Mouse (Mus musculus) erythroblast, embryonic 14.5 days (primary cell): ENCODE results near the gene Pam. TPM values are rescaled to one million over a fixed set of nuclear protein-coding genes. Genes with fewer than 3 reads are reported as not detected.

ENCODE experiments used
- H3K27me3 ChIP-seq: 2 replicates; pipeline ENCODE4 v1.6.1; 2012; ENCODE audit warnings: inconsistent platforms; ENCODE audit not compliant: control insufficient read depth
- H3K36me3 ChIP-seq: 2 replicates; pipeline ENCODE4 v1.6.1; 2012; ENCODE audit warnings: mild to moderate bottlenecking, inconsistent platforms; ENCODE audit not compliant: control insufficient read depth
- H3K4me1 ChIP-seq: 2 replicates; pipeline ENCODE4 v1.6.1; 2012; ENCODE audit warnings: inconsistent platforms; ENCODE audit not compliant: control insufficient read depth
- H3K4me3 ChIP-seq: replicated peaks from 2 replicates; pipeline ENCODE3; 2012; ENCODE audit warnings: moderate library complexity, mild to moderate bottlenecking, inconsistent platforms
- H3K9me3 ChIP-seq: 2 replicates; pipeline ENCODE4 v1.6.1; 2012; ENCODE audit warnings: low read length, inconsistent platforms, mixed read lengths; ENCODE audit not compliant: control insufficient read depth
- GATA1 ChIP-seq: IDR thresholded peaks from 2 replicates; pipeline ENCODE4 v1.6.1; 2012; ENCODE audit warnings: low read length, inconsistent platforms, mixed read lengths
- TAL1 ChIP-seq: IDR thresholded peaks from 3 replicates; pipeline ENCODE4 v1.6.1; 2012; ENCODE audit warnings: low read length, inconsistent platforms, mixed read lengths
- polyA plus RNA-seq: library from polyadenylated mRNA; stranded (reverse); fragments of >175 nt; gene quantifications from 2 replicates; pipeline ENCODE4 v1.2.3, GENCODE M21; 2012

Pam gene
- polyA plus RNA-seq, 1 experiment = 0.12 TPM

DNA sequence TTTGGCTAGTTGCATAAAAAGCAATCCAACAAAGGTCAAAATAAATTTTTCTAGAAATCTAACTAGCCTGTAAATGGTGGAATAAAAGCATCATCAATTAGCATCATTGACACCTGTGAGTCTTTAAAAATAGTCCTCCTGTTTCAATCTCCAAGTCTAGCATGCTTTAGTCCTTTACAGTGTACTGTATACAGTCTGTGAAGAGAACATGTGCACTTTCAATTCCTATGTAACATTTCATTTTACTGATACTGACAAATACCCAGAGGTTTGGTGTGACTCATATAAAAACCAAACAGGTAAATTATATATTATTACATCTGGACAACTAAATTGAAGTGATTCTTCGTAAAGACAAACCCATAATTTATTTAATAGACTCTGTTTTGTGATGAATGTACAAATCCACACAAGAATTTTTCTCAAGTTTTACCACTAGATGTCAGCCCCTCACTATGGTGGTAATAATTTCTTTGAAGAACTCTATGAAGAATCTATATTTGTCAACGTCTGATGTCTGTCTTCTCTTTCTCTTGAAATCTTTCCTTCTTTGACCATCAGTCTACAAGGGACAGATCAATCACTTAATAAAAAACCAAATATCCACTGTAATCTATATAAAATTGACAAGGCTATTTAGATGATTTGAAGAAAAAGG lies 286.1 kb downstream of the Pam start:
- no peaks in the 10 kb centered on the region for H3K9me3 ChIP-seq
- TF ChIP-seq GATA1 (no peak), TAL1 (no peak)
- H3K27me3 ChIP-seq = no peaks in the 10 kb centered on the region
- no peak overlapping the region for H3K4me3 ChIP-seq
- H3K36me3 ChIP-seq = no peaks in the 10 kb centered on the region
- no peaks in the 10 kb centered on the region for H3K4me1 ChIP-seq

- H3K36me3 ChIP-seq = no peaks in the 10 kb centered on the region
- H3K4me3 ChIP-seq = no peak overlapping the region
- no peak for TF ChIP-seq GATA1
- TF ChIP-seq TAL1 = no peak
- H3K27me3 ChIP-seq = no peaks in the 10 kb centered on the region
- H3K9me3 ChIP-seq = no peaks in the 10 kb centered on the region
- no peaks in the 10 kb centered on the region for H3K4me1 ChIP-seq
Measured at GRCm38 (mm10) chr1:97804520-97804919, 290.9 kb downstream of the Pam start.

GRCm38 (mm10) chr1:97802207-97802902 lies 293.1 kb downstream of the Pam start:
- no peaks in the 10 kb centered on the region for H3K9me3 ChIP-seq
- no peaks in the 10 kb centered on the region for H3K27me3 ChIP-seq
- H3K4me3 ChIP-seq = no peak overlapping the region
- H3K4me1 ChIP-seq = no peaks in the 10 kb centered on the region
- H3K36me3 ChIP-seq = no peaks in the 10 kb centered on the region
- TF ChIP-seq TAL1 (no peak), GATA1 (no peak)

- no peaks in the 10 kb centered on the region for H3K4me1 ChIP-seq
Measured at GRCm38 (mm10) chr1:97795936-97796335, 299.5 kb downstream of the Pam start.

GRCm38 (mm10) chr1:97794110-97794509 lies 301.3 kb downstream of the Pam start:
- peaks cover 4% of the 10 kb centered on the region for H3K36me3 ChIP-seq
- no peaks in the 10 kb centered on the region for H3K9me3 ChIP-seq
- TF ChIP-seq GATA1 (no peak), TAL1 (no peak)
- H3K4me1 ChIP-seq = peaks cover 1% of the 10 kb centered on the region; the same call in 1 of the 2 replicates
- no peaks in the 10 kb centered on the region for H3K27me3 ChIP-seq
- no peak overlapping the region for H3K4me3 ChIP-seq

More at GRCm38 (mm10) chr1:97795936-97796335, 299.5 kb downstream of the Pam start:
- Histone ChIP-seq H3K4me3 (no peak overlapping the region), H3K9me3 (no peaks in the 10 kb centered on the region), H3K36me3 (peaks cover 4% of the 10 kb centered on the region), H3K27me3 (no peaks in the 10 kb centered on the region)
- TF ChIP-seq TAL1 (no peak), GATA1 (no peak)

DNA sequence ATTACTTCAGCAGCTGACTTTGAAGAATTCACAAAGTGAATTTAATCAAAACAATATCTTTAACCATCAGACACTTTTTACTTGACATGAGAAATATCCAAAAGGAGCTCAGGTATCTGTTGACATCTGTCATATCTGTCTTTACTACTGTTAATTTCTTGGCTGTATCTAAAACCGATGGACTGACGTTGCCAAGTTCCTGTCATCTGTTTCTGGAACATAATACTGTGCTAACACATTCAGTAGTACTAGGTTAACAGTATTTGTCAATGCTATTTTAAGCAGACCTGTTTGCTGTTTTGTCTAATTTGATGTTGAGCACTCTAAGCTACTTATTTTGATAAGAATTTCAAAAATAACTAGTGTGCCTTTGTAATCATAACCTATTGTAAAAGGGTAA lies 307.0 kb downstream of the Pam start:
- TF ChIP-seq GATA1 = no peak
- no peak for TF ChIP-seq TAL1
- Histone ChIP-seq H3K4me1 (peaks cover 16% of the 10 kb centered on the region), H3K27me3 (no peaks in the 10 kb centered on the region), H3K36me3 (peaks cover 32% of the 10 kb centered on the region), H3K9me3 (no peaks in the 10 kb centered on the region), H3K4me3 (no peak overlapping the region)

- TF ChIP-seq TAL1 (no peak), GATA1 (no peak)
- Histone ChIP-seq H3K27me3 (no peaks in the 10 kb centered on the region), H3K36me3 (peaks cover 30% of the 10 kb centered on the region), H3K4me1 (peaks cover 16% of the 10 kb centered on the region), H3K4me3 (no peak overlapping the region), H3K9me3 (no peaks in the 10 kb centered on the region)
Measured at GRCm38 (mm10) chr1:97787674-97788073, 307.8 kb downstream of the Pam start.

- no peak overlapping the region for H3K4me3 ChIP-seq
- peaks cover 16% of the 10 kb centered on the region for H3K4me1 ChIP-seq
- H3K9me3 ChIP-seq = no peaks in the 10 kb centered on the region
- H3K27me3 ChIP-seq = no peaks in the 10 kb centered on the region
- H3K36me3 ChIP-seq = peaks cover 33% of the 10 kb centered on the region
- no peak for TF ChIP-seq GATA1
- 0 out of 3 replicates have a peak, but pooled peaks have one; percentile 23 for TF ChIP-seq TAL1
Measured at GRCm38 (mm10) chr1:97785685-97786393, 309.6 kb downstream of the Pam start.

DNA sequence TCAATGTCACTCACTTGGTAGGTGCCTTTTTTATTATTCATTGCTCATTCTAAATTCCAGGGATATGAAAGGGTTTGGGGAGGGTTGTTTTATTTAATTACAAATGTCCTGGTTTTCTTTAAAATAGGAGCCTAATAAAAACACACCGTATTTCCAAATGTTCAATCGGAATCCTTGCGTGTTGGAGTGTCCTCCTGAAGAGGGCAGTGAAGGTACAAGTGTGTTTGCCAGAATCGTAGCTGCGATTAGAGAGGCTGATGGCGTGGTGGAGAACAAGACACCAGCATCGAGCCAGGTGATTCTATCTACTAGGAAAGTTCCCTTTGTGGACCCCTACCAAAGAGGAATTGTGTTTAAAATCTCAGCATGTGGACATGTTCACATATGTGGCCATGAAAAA lies 310.5 kb downstream of the Pam start:
- H3K36me3 ChIP-seq = peaks cover 33% of the 10 kb centered on the region
- no peak overlapping the region for H3K4me3 ChIP-seq
- H3K9me3 ChIP-seq = no peaks in the 10 kb centered on the region
- no peaks in the 10 kb centered on the region for H3K27me3 ChIP-seq
- TF ChIP-seq GATA1 (no peak), TAL1 (no peak)
- peaks cover 14% of the 10 kb centered on the region for H3K4me1 ChIP-seq
